Mouse (Mus musculus): ENCODE data around the gene Chaf1a. TPM values are rescaled to one million over a fixed set of nuclear protein-coding genes. Genes with fewer than 3 reads are reported as not detected.

Chaf1a gene
- polyA plus RNA-seq, 1 experiment from 2014 or later = 5.0 TPM

DNA sequence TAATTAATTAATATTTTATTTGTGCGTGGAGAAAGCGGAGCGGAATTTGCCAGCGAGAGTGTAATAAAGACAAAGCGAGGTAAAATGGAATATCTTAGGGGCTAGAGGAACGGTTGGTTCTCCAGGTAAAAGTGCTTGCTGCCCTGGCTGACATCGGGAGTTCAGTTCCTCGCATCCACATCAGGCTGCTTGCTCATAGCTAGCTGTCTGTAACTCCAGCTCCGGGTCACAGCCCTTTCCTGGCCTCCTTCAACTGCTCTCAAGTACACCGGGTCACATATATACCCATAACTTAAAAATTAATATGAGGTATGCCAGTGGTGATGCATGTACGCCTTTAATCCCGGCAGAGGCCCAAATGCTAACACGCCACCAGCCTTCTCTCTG is 3.3 kb upstream of the Chaf1a start:
- Histone ChIP-seq H3K4me1 (replicated peaks; ENCODE audit: control insufficient read depth, insufficient read depth) (peaks cover 8% of the 10 kb centered on the region), H3K9ac (ENCODE audit: low read length) (peak overlapping the region; percentile 56), H3K9me3 (ENCODE audit: control insufficient read depth, low read length) (no peaks in the 10 kb centered on the region), H3K4me3 (ENCODE audit: low read depth, low read length) (peak overlapping the region; percentile 33), H3K27me3 (ENCODE audit: control insufficient read depth, insufficient read depth, low read length) (no peaks in the 10 kb centered on the region), H3K27ac (replicated peaks) (peak overlapping the region; percentile 45), H3K4me2 (replicated peaks; ENCODE audit: low read depth) (peak overlapping the region; percentile 60), H3K36me3 (ENCODE audit: control insufficient read depth, insufficient read depth, low read length) (no peaks in the 10 kb centered on the region)
- WGBS = 33% methylated on average over 13 of the region's 13 CpGs
- peak; percentile 10; the same call in 1 of the 2 replicates for ATAC-seq (ENCODE audit: low FRiP score, low TSS enrichment)
- TF ChIP-seq CTCF (IDR thresholded peaks at IDR 0.05; ENCODE audit: low read depth) (no peak), EP300 (optimal IDR thresholded peaks at IDR 0.05) (no peak)
- no peak for DNase-seq (ENCODE audit: low spot score)

GRCm38 (mm10) chr17:56038583-56039261 is 1.5 kb upstream of the Chaf1a start:
- H3K4me1 ChIP-seq (replicated peaks; ENCODE audit: control insufficient read depth, insufficient read depth) = peaks cover 4% of the 10 kb centered on the region
- H3K9me3 ChIP-seq (ENCODE audit: control insufficient read depth, low read length) = no peaks in the 10 kb centered on the region
- no peak overlapping the region for H3K4me3 ChIP-seq (ENCODE audit: low read depth, low read length)
- ATAC-seq (ENCODE audit: low FRiP score, low TSS enrichment) (no peak), DNase-seq (ENCODE audit: low spot score) (no peak)
- H3K27ac ChIP-seq (replicated peaks) = no peak overlapping the region
- no peak overlapping the region for H3K4me2 ChIP-seq (replicated peaks; ENCODE audit: low read depth)
- no peaks in the 10 kb centered on the region for H3K36me3 ChIP-seq (ENCODE audit: control insufficient read depth, insufficient read depth, low read length)
- 71% methylated on average over 8 of the region's 8 CpGs for WGBS
- TF ChIP-seq CTCF (IDR thresholded peaks at IDR 0.05; ENCODE audit: low read depth) (no peak), EP300 (optimal IDR thresholded peaks at IDR 0.05) (no peak)
- H3K9ac ChIP-seq (ENCODE audit: low read length) = no peak overlapping the region
- no peaks in the 10 kb centered on the region for H3K27me3 ChIP-seq (ENCODE audit: control insufficient read depth, insufficient read depth, low read length)

- Histone ChIP-seq H3K4me1 (replicated peaks; ENCODE audit: control insufficient read depth, insufficient read depth) (peaks cover 3% of the 10 kb centered on the region), H3K9me3 (ENCODE audit: control insufficient read depth, low read length) (no peaks in the 10 kb centered on the region), H3K36me3 (ENCODE audit: control insufficient read depth, insufficient read depth, low read length) (no peaks in the 10 kb centered on the region), H3K9ac (ENCODE audit: low read length) (no peak overlapping the region), H3K4me2 (replicated peaks; ENCODE audit: low read depth) (no peak overlapping the region), H3K27ac (replicated peaks) (no peak overlapping the region), H3K27me3 (ENCODE audit: control insufficient read depth, insufficient read depth, low read length) (no peaks in the 10 kb centered on the region), H3K4me3 (ENCODE audit: low read depth, low read length) (no peak overlapping the region; the same call in 1 of the 2 replicates)
- TF ChIP-seq CTCF (IDR thresholded peaks at IDR 0.05; ENCODE audit: low read depth) = no peak
- TF ChIP-seq EP300 (optimal IDR thresholded peaks at IDR 0.05) = no peak
- WGBS = 68% methylated on average over 4 of the region's 4 CpGs
- DNase-seq (ENCODE audit: low spot score) (no peak), ATAC-seq (ENCODE audit: low FRiP score, low TSS enrichment) (no peak)
Measured at GRCm38 (mm10) chr17:56039345-56039744, 894 bp upstream of the Chaf1a start.

DNA sequence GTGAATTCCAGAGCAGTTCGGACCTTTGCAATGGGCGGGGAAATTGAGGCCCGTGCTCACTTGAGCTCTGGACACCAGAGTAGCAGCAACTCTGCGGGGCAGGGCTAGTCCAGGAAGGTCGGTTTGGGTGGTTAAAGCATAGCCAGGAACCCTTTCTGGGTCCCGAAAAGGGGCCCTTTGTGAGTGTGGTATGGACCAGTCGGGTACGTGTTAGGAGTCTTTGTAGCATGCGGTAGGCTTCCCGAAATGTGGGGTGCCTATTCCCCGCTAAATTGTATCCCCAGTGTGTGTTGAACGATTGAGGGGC is 571 bp downstream of the Chaf1a start:
- H3K4me3 ChIP-seq (ENCODE audit: low read depth, low read length) = peak overlapping the region; percentile 78

GRCm38 (mm10) chr17:56051369-56051768 is 11.1 kb downstream of the Chaf1a start:
- Histone ChIP-seq H3K4me2 (replicated peaks; ENCODE audit: low read depth) (no peak overlapping the region), H3K9ac (ENCODE audit: low read length) (0 out of 2 replicates have a peak overlapping the region, but pooled peaks have one; percentile 8), H3K4me1 (replicated peaks; ENCODE audit: control insufficient read depth, insufficient read depth) (no peaks in the 10 kb centered on the region), H3K27me3 (ENCODE audit: control insufficient read depth, insufficient read depth, low read length) (no peaks in the 10 kb centered on the region), H3K4me3 (ENCODE audit: low read depth, low read length) (no peak overlapping the region), H3K27ac (replicated peaks) (peak overlapping the region; percentile 86), H3K36me3 (ENCODE audit: control insufficient read depth, insufficient read depth, low read length) (peaks cover 11% of the 10 kb centered on the region), H3K9me3 (ENCODE audit: control insufficient read depth, low read length) (no peaks in the 10 kb centered on the region)
- TF ChIP-seq CTCF (IDR thresholded peaks at IDR 0.05; ENCODE audit: low read depth) (no peak), EP300 (optimal IDR thresholded peaks at IDR 0.05) (peak; percentile 35)
- no peak for DNase-seq (ENCODE audit: low spot score)
- 58% methylated on average over 5 of the region's 5 CpGs for WGBS
- ATAC-seq (ENCODE audit: low FRiP score, low TSS enrichment) = peak; percentile 73; the same call in 1 of the 2 replicates

More for the DNA sequence above, 571 bp downstream of the Chaf1a start:
- H3K4me2 ChIP-seq (replicated peaks; ENCODE audit: low read depth) = peak overlapping the region; percentile 74
- TF ChIP-seq CTCF (IDR thresholded peaks at IDR 0.05; ENCODE audit: low read depth) (no peak), EP300 (optimal IDR thresholded peaks at IDR 0.05) (no peak)
- DNase-seq (ENCODE audit: low spot score) (no peak), ATAC-seq (ENCODE audit: low FRiP score, low TSS enrichment) (no peak)
- H3K27me3 ChIP-seq (ENCODE audit: control insufficient read depth, insufficient read depth, low read length) = no peaks in the 10 kb centered on the region
- peak overlapping the region; percentile 50 for H3K27ac ChIP-seq (replicated peaks)
- no peaks in the 10 kb centered on the region for H3K4me1 ChIP-seq (replicated peaks; ENCODE audit: control insufficient read depth, insufficient read depth)
- peak overlapping the region; percentile 73 for H3K9ac ChIP-seq (ENCODE audit: low read length)
- H3K9me3 ChIP-seq (ENCODE audit: control insufficient read depth, low read length) = no peaks in the 10 kb centered on the region
- no peaks in the 10 kb centered on the region for H3K36me3 ChIP-seq (ENCODE audit: control insufficient read depth, insufficient read depth, low read length)
- WGBS = 2% methylated on average over 12 of the region's 12 CpGs

GRCm38 (mm10) chr17:56054938-56055337 is 14.7 kb downstream of the Chaf1a start:
- H3K9ac ChIP-seq (ENCODE audit: low read length) = no peak overlapping the region
- H3K27ac ChIP-seq (replicated peaks) = no peak overlapping the region
- ATAC-seq (ENCODE audit: low FRiP score, low TSS enrichment) (no peak), DNase-seq (ENCODE audit: low spot score) (no peak)
- no peaks in the 10 kb centered on the region for H3K9me3 ChIP-seq (ENCODE audit: control insufficient read depth, low read length)
- H3K36me3 ChIP-seq (ENCODE audit: control insufficient read depth, insufficient read depth, low read length) = peaks cover 12% of the 10 kb centered on the region
- no peak overlapping the region for H3K4me2 ChIP-seq (replicated peaks; ENCODE audit: low read depth)
- no peak overlapping the region for H3K4me3 ChIP-seq (ENCODE audit: low read depth, low read length)
- no peaks in the 10 kb centered on the region for H3K27me3 ChIP-seq (ENCODE audit: control insufficient read depth, insufficient read depth, low read length)
- H3K4me1 ChIP-seq (replicated peaks; ENCODE audit: control insufficient read depth, insufficient read depth) = no peaks in the 10 kb centered on the region
- no peak for TF ChIP-seq EP300 (optimal IDR thresholded peaks at IDR 0.05)
- no peak for TF ChIP-seq CTCF (IDR thresholded peaks at IDR 0.05; ENCODE audit: low read depth)
